Mouse (Mus musculus): Measurements from ENCODE around the gene Gm10337. TPM values are rescaled to one million over a fixed set of nuclear protein-coding genes. Genes with fewer than 3 reads are reported as not detected.

Gene Gm10337
- polyA plus RNA-seq (2014; fragmentation: Illumina TruSeq; extraction: RNeasy Lipid Tissue Mini Kit (QIAGEN cat#74804); ENCODE audit: low read depth, low replicate concordance) = not detected

GRCm38 (mm10) chr15:102503447-102503846, at the start of gene Gm10337:
Gene Gm10337 (plus strand): TSS chr15:102503722.

GRCm38 (mm10) chr15:102458904-102459317, 44.6 kb upstream of the Gm10337 start, which contains the start of gene Prr13:
Gene Prr13 (plus strand): TSS chr15:102459028.

GRCm38 (mm10) chr15:102470183-102470604, 33.3 kb upstream of the Gm10337 start, which contains the start of gene Pcbp2:
Gene Pcbp2 (plus strand): TSS chr15:102470539.

DNA sequence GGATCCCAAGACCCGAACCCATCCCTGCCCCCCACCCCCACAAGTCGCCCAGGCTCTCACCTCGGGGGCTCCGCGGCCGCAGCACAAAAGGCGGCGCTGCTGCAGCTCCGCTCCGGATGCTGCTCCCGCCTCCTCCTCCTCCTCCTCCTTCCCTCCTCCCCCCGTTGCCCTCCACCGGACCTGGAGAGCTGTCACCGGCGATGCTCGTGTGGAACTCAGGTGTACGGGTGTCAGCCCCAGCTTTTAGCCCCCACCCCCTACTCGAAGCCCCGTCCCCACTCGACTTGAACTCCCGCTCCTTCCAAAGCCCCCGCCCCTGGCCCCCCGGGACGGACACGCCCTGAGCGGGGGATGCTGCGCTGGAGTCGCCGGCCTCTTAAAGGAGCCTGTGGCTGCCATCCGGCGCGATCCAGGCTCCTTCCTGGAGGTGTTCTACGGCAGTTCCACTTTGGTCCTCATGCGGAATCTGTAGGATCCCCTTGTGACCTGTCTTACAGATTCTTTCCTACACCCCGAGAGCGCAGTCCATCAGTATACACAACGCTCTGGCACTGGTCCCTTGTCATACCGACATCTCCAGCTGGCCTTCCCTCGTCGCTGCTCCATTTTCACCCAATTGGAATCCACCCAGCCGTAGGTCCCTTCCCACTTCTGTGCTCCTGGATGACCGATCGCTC, 13.3 kb downstream of the Gm10337 start, which contains the start of gene Map3k12:
Map3k12 (minus strand) TSS at position 337 of the 677 bp plus-strand sequence.

GRCm38 (mm10) chr15:102517976-102518858, 14.7 kb downstream of the Gm10337 start, which contains the start of gene Tarbp2:
Gene Tarbp2 (plus strand): TSS chr15:102518192.

DNA sequence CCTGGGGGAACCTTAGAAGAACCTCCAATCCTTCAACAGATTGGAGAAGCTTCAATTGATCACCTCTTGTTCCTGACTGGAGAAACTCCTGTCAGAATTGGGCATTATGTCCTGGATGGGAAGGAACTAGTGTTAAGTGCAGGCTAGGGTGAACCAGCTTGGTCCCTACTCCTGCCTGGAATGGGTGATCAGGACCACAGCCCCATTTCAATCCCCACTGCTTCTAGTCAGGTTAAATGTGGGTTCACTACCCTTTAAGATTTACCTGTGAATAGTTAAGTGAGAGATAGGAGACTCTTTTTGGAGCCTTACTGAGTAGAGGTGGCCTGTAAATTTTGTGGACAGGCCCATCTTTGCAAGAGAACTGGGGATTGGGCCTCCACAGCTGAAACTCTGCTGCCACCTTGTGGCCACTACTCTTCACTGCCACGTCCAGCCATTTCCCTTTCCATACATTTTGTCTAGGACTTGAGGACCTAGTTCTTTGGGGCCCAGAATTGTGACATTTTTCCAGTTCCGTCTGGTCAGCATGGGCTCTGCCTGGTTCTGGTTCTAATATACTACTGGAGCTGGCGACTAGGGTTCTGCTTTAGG, 21.5 kb downstream of the Gm10337 start, which contains the start of gene Npff:
Npff (minus strand) TSS at position 51 of the 594 bp plus-strand sequence.

Other genes with a start within 250 kb of the Gm10337 start
- gene Rarg, start 246.2 kb upstream of the Gm10337 start, polyA plus RNA-seq (2014; fragmentation: Illumina TruSeq; extraction: RNeasy Lipid Tissue Mini Kit (QIAGEN cat#74804); ENCODE audit: low read depth, low replicate concordance) = 9.1 TPM
- 0.35 TPM for gene Gm9918, start 233.2 kb upstream of the Gm10337 start, polyA plus RNA-seq (2014; fragmentation: Illumina TruSeq; extraction: RNeasy Lipid Tissue Mini Kit (QIAGEN cat#74804); ENCODE audit: low read depth, low replicate concordance)
- 1.9 TPM for gene Mfsd5, start 224.3 kb upstream of the Gm10337 start, polyA plus RNA-seq (2014; fragmentation: Illumina TruSeq; extraction: RNeasy Lipid Tissue Mini Kit (QIAGEN cat#74804); ENCODE audit: low read depth, low replicate concordance)
- gene Espl1, start 207.5 kb upstream of the Gm10337 start, polyA plus RNA-seq (2014; fragmentation: Illumina TruSeq; extraction: RNeasy Lipid Tissue Mini Kit (QIAGEN cat#74804); ENCODE audit: low read depth, low replicate concordance) = not detected
- 69.6 TPM for gene Pfdn5, start 177.6 kb upstream of the Gm10337 start, polyA plus RNA-seq (2014; fragmentation: Illumina TruSeq; extraction: RNeasy Lipid Tissue Mini Kit (QIAGEN cat#74804); ENCODE audit: low read depth, low replicate concordance)
- 8.9 TPM for gene Myg1, start 172.0 kb upstream of the Gm10337 start, polyA plus RNA-seq (2014; fragmentation: Illumina TruSeq; extraction: RNeasy Lipid Tissue Mini Kit (QIAGEN cat#74804); ENCODE audit: low read depth, low replicate concordance)
- 2.6 TPM for gene Aaas, start 153.0 kb upstream of the Gm10337 start, polyA plus RNA-seq (2014; fragmentation: Illumina TruSeq; extraction: RNeasy Lipid Tissue Mini Kit (QIAGEN cat#74804); ENCODE audit: low read depth, low replicate concordance)
- not detected for gene Sp7, start 136.5 kb upstream of the Gm10337 start, polyA plus RNA-seq (2014; fragmentation: Illumina TruSeq; extraction: RNeasy Lipid Tissue Mini Kit (QIAGEN cat#74804); ENCODE audit: low read depth, low replicate concordance)
- gene Sp1, start 97.6 kb upstream of the Gm10337 start, polyA plus RNA-seq (2014; fragmentation: Illumina TruSeq; extraction: RNeasy Lipid Tissue Mini Kit (QIAGEN cat#74804); ENCODE audit: low read depth, low replicate concordance) = 91.2 TPM
- gene Amhr2, start 58.4 kb upstream of the Gm10337 start, polyA plus RNA-seq (2014; fragmentation: Illumina TruSeq; extraction: RNeasy Lipid Tissue Mini Kit (QIAGEN cat#74804); ENCODE audit: low read depth, low replicate concordance) = not detected
- 111 TPM for gene Prr13, start 44.7 kb upstream of the Gm10337 start, polyA plus RNA-seq (2014; fragmentation: Illumina TruSeq; extraction: RNeasy Lipid Tissue Mini Kit (QIAGEN cat#74804); ENCODE audit: low read depth, low replicate concordance)
- 672 TPM for gene Pcbp2, start 33.2 kb upstream of the Gm10337 start, polyA plus RNA-seq (2014; fragmentation: Illumina TruSeq; extraction: RNeasy Lipid Tissue Mini Kit (QIAGEN cat#74804); ENCODE audit: low read depth, low replicate concordance)
- 3.4 TPM for gene Map3k12, start 13.3 kb downstream of the Gm10337 start, polyA plus RNA-seq (2014; fragmentation: Illumina TruSeq; extraction: RNeasy Lipid Tissue Mini Kit (QIAGEN cat#74804); ENCODE audit: low read depth, low replicate concordance)
- 0.70 TPM for gene Tarbp2, start 14.5 kb downstream of the Gm10337 start, polyA plus RNA-seq (2014; fragmentation: Illumina TruSeq; extraction: RNeasy Lipid Tissue Mini Kit (QIAGEN cat#74804); ENCODE audit: low read depth, low replicate concordance)
- not detected for gene Npff, start 21.2 kb downstream of the Gm10337 start, polyA plus RNA-seq (2014; fragmentation: Illumina TruSeq; extraction: RNeasy Lipid Tissue Mini Kit (QIAGEN cat#74804); ENCODE audit: low read depth, low replicate concordance)
- gene Gm28047, start 121.3 kb downstream of the Gm10337 start, polyA plus RNA-seq (2014; fragmentation: Illumina TruSeq; extraction: RNeasy Lipid Tissue Mini Kit (QIAGEN cat#74804); ENCODE audit: low read depth, low replicate concordance) = not detected
- gene Atf7, start 121.7 kb downstream of the Gm10337 start, polyA plus RNA-seq (2014; fragmentation: Illumina TruSeq; extraction: RNeasy Lipid Tissue Mini Kit (QIAGEN cat#74804); ENCODE audit: low read depth, low replicate concordance) = 51.1 TPM
- 10.4 TPM for gene Atp5g2, start 168.6 kb downstream of the Gm10337 start, polyA plus RNA-seq (2014; fragmentation: Illumina TruSeq; extraction: RNeasy Lipid Tissue Mini Kit (QIAGEN cat#74804); ENCODE audit: low read depth, low replicate concordance)
- gene Calcoco1, start 218.5 kb downstream of the Gm10337 start, polyA plus RNA-seq (2014; fragmentation: Illumina TruSeq; extraction: RNeasy Lipid Tissue Mini Kit (QIAGEN cat#74804); ENCODE audit: low read depth, low replicate concordance) = 161 TPM

All from adrenal gland, adult 10 weeks (tissue).